Mouse (Mus musculus) lung, postnatal 0 days (tissue): ENCODE measurements around the gene Btf3l4.

Source experiments
- CTCF ChIP-seq: IDR thresholded peaks from 2 replicates; pipeline ENCODE4 v1.5.1; 2016; ENCODE audit warnings: antibody characterized with exemption, mild to moderate bottlenecking
- EP300 ChIP-seq: IDR thresholded peaks from 2 replicates; pipeline ENCODE4 v1.6.1; 2016; ENCODE audit warnings: antibody characterized with exemption, mild to moderate bottlenecking, control low read depth

- TF ChIP-seq CTCF (no peak), EP300 (no peak; the same call in 1 of the 2 replicates)
Observed at GRCm38 (mm10) chr4:108833828-108834114, 357 bp upstream of the Btf3l4 start.
